Mouse (Mus musculus): ENCODE measurements around the gene 4931422A03Rik. TPM values are rescaled to one million over a fixed set of nuclear protein-coding genes. Genes with fewer than 3 reads are reported as not detected.

4931422A03Rik gene
- polyA plus RNA-seq, 1 experiment from 2014 or later, result 2.2 TPM

- Histone ChIP-seq H3K27ac (no peak overlapping the region), H3K4me1 (no peaks in the 10 kb centered on the region)
- ATAC-seq (ENCODE audit: low FRiP score, low read depth), result no peak
These were observed 108.7 kb downstream of the 4931422A03Rik start for GRCm38 (mm10) chr2:103919488-103919887.

GRCm38 (mm10) chr2:103918375-103918774 lies 109.8 kb downstream of the 4931422A03Rik start:
- H3K36me3 ChIP-seq, result no peaks in the 10 kb centered on the region
- H3K4me1 ChIP-seq, result no peaks in the 10 kb centered on the region
- no peak for ATAC-seq (ENCODE audit: low FRiP score, low read depth)
- no peak overlapping the region for H3K4me3 ChIP-seq
- H3K4me2 ChIP-seq (replicated peaks), result no peak overlapping the region
- no peak overlapping the region for H3K27ac ChIP-seq
- no peaks in the 10 kb centered on the region for H3K9me3 ChIP-seq
- 85% methylated on average over 2 of the region's 2 CpGs for WGBS
- no peak overlapping the region for H3K9ac ChIP-seq
- H3K27me3 ChIP-seq (replicated peaks), result no peaks in the 10 kb centered on the region

More at GRCm38 (mm10) chr2:103919488-103919887, 108.7 kb downstream of the 4931422A03Rik start:
- no peak overlapping the region for H3K9ac ChIP-seq
- no peak overlapping the region for H3K4me3 ChIP-seq
- WGBS, result 70% methylated on average over 6 of the region's 6 CpGs
- no peaks in the 10 kb centered on the region for H3K9me3 ChIP-seq
- no peak overlapping the region for H3K4me2 ChIP-seq (replicated peaks)
- H3K27me3 ChIP-seq (replicated peaks), result no peaks in the 10 kb centered on the region
- H3K36me3 ChIP-seq, result no peaks in the 10 kb centered on the region

GRCm38 (mm10) chr2:103917375-103917774 lies 110.8 kb downstream of the 4931422A03Rik start:
- Histone ChIP-seq H3K27ac (no peak overlapping the region), H3K4me2 (replicated peaks) (no peak overlapping the region), H3K27me3 (replicated peaks) (no peaks in the 10 kb centered on the region), H3K36me3 (no peaks in the 10 kb centered on the region), H3K9me3 (no peaks in the 10 kb centered on the region), H3K4me3 (no peak overlapping the region), H3K9ac (no peak overlapping the region), H3K4me1 (no peaks in the 10 kb centered on the region)
- WGBS, result 81% methylated on average over 5 of the region's 5 CpGs
- ATAC-seq (ENCODE audit: low FRiP score, low read depth), result no peak

Other genes starting within 250 kb of the 4931422A03Rik start
- gene Caprin1, start 230.7 kb downstream of the 4931422A03Rik start, polyA plus RNA-seq (2016; fragmentation: Nextera tagmentation; extraction: Ambion mirVana), result 512 and 528 TPM in 2 replicates
- gene Lmo2, start 70.4 kb downstream of the 4931422A03Rik start, polyA plus RNA-seq (2016; fragmentation: Nextera tagmentation; extraction: Ambion mirVana), result 44.2 and 46.3 TPM in 2 replicates
- gene Fbxo3, start 640 bp downstream of the 4931422A03Rik start, polyA plus RNA-seq (2016; fragmentation: Nextera tagmentation; extraction: Ambion mirVana), result 53.7 and 57.6 TPM in 2 replicates
- gene Gm10912, start 37.5 kb upstream of the 4931422A03Rik start, polyA plus RNA-seq (2016; fragmentation: Nextera tagmentation; extraction: Ambion mirVana), result not detected in 2 replicates
- not detected in 2 replicates for gene Gm10799, start 40.2 kb upstream of the 4931422A03Rik start, polyA plus RNA-seq (2016; fragmentation: Nextera tagmentation; extraction: Ambion mirVana)
- 2.6 TPM in 2 replicates for gene Cd59b, start 41.5 kb upstream of the 4931422A03Rik start, polyA plus RNA-seq (2016; fragmentation: Nextera tagmentation; extraction: Ambion mirVana)
- gene Cd59a, start 67.4 kb upstream of the 4931422A03Rik start, polyA plus RNA-seq (2016; fragmentation: Nextera tagmentation; extraction: Ambion mirVana), result 22.0 and 22.4 TPM in 2 replicates
- gene A930018P22Rik, start 94.4 kb upstream of the 4931422A03Rik start, polyA plus RNA-seq (2016; fragmentation: Nextera tagmentation; extraction: Ambion mirVana), result 0.24 and 0.26 TPM in 2 replicates